Mouse (Mus musculus) embryonic fibroblast, embryonic 13.5 days (primary cell): ENCODE measurements around the gene Zfpm1.
A peak's percentile ranks its signal among the peaks of the same experiment; 100 is the strongest.

ENCODE experiments used
- CTCF ChIP-seq: IDR thresholded peaks from 2 replicates; pipeline ENCODE4 v1.5.1; 2011; ENCODE audit warnings: mild to moderate bottlenecking, control low read depth, low read length, moderate library complexity, borderline replicate concordance; ENCODE audit not compliant: insufficient read depth
- POLR2A ChIP-seq: IDR thresholded peaks from 2 replicates; pipeline ENCODE4 v1.6.1; 2011; ENCODE audit warnings: low read depth, mild to moderate bottlenecking, control low read depth, low read length, moderate library complexity

DNA sequence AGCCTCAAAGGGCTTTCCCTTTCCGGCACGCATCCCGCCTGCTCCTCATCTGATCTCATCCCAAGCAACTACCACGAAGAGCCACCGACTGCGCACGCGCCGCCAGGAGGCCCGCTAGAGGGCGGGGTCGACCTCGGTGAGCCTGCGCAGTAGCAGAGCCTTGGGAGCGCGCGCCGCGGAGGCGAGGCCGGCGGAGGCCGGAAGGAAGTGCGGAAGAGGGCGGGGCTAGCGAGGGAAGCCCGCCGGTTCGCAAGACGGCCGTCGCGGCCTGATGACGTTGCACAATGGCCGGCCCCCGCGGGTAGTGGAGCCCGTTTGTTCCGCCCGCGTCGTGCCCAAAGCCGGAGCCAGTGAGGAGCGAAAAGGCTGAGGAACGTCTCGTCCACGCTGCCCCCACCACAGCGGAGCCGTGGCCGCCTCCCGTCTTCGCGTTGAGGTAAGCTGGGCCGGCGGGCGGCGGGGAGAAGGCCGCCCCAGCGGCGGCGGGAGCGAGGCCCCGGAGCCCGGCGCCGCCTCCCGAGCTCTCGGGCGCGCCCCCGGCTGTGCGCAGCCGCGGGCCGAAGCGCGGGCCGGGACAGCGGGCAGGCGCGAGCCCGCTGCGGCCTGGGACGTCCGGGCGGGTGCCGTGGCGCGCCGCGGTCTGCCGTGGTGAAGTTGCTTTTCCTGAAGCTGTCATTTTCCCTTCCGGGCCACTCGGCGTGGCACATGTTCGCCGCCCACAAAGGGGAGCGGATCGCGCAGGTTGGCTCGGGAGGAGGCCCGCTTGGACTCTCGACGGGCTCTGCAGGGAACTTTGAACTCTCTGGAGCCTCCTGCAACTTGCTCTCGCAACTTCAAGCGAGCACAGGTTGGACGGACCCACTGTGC is 94.7 kb downstream of the Zfpm1 start, which contains the start of gene Zc3h18:
- TF ChIP-seq CTCF (no peak), POLR2A (peak; percentile 96)
